In genomic region chr6:34875268-34875761, GRCm38 (mm10) we compare ENCODE assay signal across 8 mouse cellular contexts. TPM values are rescaled to one million over a fixed set of nuclear protein-coding genes. Genes with fewer than 3 reads are reported as not detected.
A peak's percentile ranks its signal among the peaks of the same experiment; 100 is the strongest.
DNase-seq lines count a peak whose midpoint lies in the region; ATAC-seq and TF ChIP-seq lines count a peak whose summit lies in the region.
"Had no signal": no experiment of that assay in that cellular context is flagged by ENCODE, and none has a peak within 500 bp of the region (broad histone marks: within the 10 kb centered on the region; RNA-seq: fewer than 3 reads in every experiment).

No protein-coding gene starts in this region.

- no peaks in the 10 kb centered on the region for H3K27me3 ChIP-seq in midbrain, embryonic 16.5 days (ENCODE audit: control insufficient read depth, insufficient read depth, low read depth, low read length)

- peaks cover 1% of the 10 kb centered on the region for H3K4me1 ChIP-seq in cortical plate, adult 2 months (ENCODE audit: control insufficient read depth, insufficient read depth, low read length)
- peaks cover 17% of the 10 kb centered on the region for H3K4me1 ChIP-seq in midbrain, embryonic 16.5 days (ENCODE audit: control insufficient read depth, insufficient read depth, low read length)

- H3K9ac ChIP-seq in midbrain, embryonic 16.5 days (ENCODE audit: low read depth, low read length) = no peak overlapping the region

- no peak overlapping the region for H3K4me2 ChIP-seq in midbrain, embryonic 16.5 days (ENCODE audit: low read length)

- WGBS in midbrain, embryonic 16.5 days = 87% methylated on average over 15 of the region's 15 CpGs

- peak; percentile 62 for ATAC-seq in neutrophil, adult 5-6 weeks (ENCODE audit: extremely low read depth, insufficient number of reproducible peaks, low FRiP score, poor library complexity, severe bottlenecking)
- no peak for ATAC-seq in midbrain, embryonic 16.5 days

- H3K27ac ChIP-seq in cortical plate, adult 2 months (ENCODE audit: insufficient read depth, low read length) = peak overlapping the region; percentile 54
- H3K27ac ChIP-seq in midbrain, embryonic 16.5 days (ENCODE audit: low read length) = no peak overlapping the region

- DNase-seq in lung, adult 18-20 months = peak; percentile 44 to 50
- no peak for DNase-seq in lung, postnatal 25 days (ENCODE audit: low spot score)
- peak; percentile 56 for DNase-seq in kidney, postnatal 10 days
- no peak for DNase-seq in adrenal gland, adult 8-10 months

- H3K4me3 ChIP-seq in cortical plate, adult 2 months (ENCODE audit: insufficient read depth, low read length) = no peak overlapping the region
- no peak overlapping the region for H3K4me3 ChIP-seq in midbrain, embryonic 16.5 days (ENCODE audit: low read depth, low read length)

- no peak for TF ChIP-seq CTCF in cortical plate, adult 2 months (IDR thresholded peaks at IDR 0.05; ENCODE audit: extremely low read depth, insufficient read depth, low read length)

- H3K36me3 ChIP-seq in midbrain, embryonic 16.5 days (ENCODE audit: control insufficient read depth, insufficient read depth, low read length) = no peaks in the 10 kb centered on the region; the same call in 1 of the 2 replicates

- no peaks in the 10 kb centered on the region for H3K9me3 ChIP-seq in midbrain, embryonic 16.5 days (replicated peaks; ENCODE audit: control insufficient read depth, low read length, poor library complexity, severe bottlenecking)

- no peak for TF ChIP-seq POLR2A in cortical plate, adult 2 months (IDR thresholded peaks at IDR 0.05; ENCODE audit: extremely low read depth, insufficient read depth, low read length)

RNA-seq across cellular contexts. Expression of gene Cyren, which starts 2.5 kb away (rescaled TPM):
- polyA plus RNA-seq in cortical plate, adult 2 months (2012; rRNA removed) = 6.4 and 6.5 TPM in 2 replicates
- 11.5 and 15.1 TPM in 2 replicates for total RNA-seq in neutrophil, adult 5-6 weeks (2017)
- 1 to 10 TPM; 6.9 to 9.0 (median 7.9) TPM for total RNA-seq in adrenal gland, adult 8-10 months (2022)
- polyA plus RNA-seq in midbrain, embryonic 16.5 days (2015; fragmentation: Nextera tagmentation; extraction: Ambion mirVana) = 9.1 and 9.3 TPM in 2 replicates

RNA-seq across cellular contexts. Expression of gene Tmem140, which starts 12.4 kb away (rescaled TPM):
- polyA plus RNA-seq in cortical plate, adult 2 months (2012; rRNA removed) = 1.8 and 2.7 TPM in 2 replicates
- 24.3 and 26.1 TPM in 2 replicates for total RNA-seq in neutrophil, adult 5-6 weeks (2017)
- 10 to 100 TPM; 14.1 to 33.3 (median 18.4) TPM for total RNA-seq in adrenal gland, adult 8-10 months (2022)
- 1.1 and 1.2 TPM in 2 replicates for polyA plus RNA-seq in midbrain, embryonic 16.5 days (2015; fragmentation: Nextera tagmentation; extraction: Ambion mirVana)

RNA-seq across cellular contexts. Expression of gene Wdr91, which starts 35.4 kb away (rescaled TPM):
- polyA plus RNA-seq in cortical plate, adult 2 months (2012; rRNA removed) = 31.2 and 31.8 TPM in 2 replicates
- 32.7 and 34.8 TPM in 2 replicates for total RNA-seq in neutrophil, adult 5-6 weeks (2017)
- 10 to 100 TPM; 11.2 to 24.0 (median 17.3) TPM for total RNA-seq in adrenal gland, adult 8-10 months (2022)
- 15.5 and 15.6 TPM in 2 replicates for polyA plus RNA-seq in midbrain, embryonic 16.5 days (2015; fragmentation: Nextera tagmentation; extraction: Ambion mirVana)

RNA-seq across cellular contexts. Expression of gene Stra8, which starts 44.6 kb away (rescaled TPM):
- not detected in 2 replicates for polyA plus RNA-seq in cortical plate, adult 2 months (2012; rRNA removed)
- total RNA-seq in neutrophil, adult 5-6 weeks (2017) = not detected in 2 replicates
- total RNA-seq in adrenal gland, adult 8-10 months (2022) = not detected
- not detected in 2 replicates for polyA plus RNA-seq in midbrain, embryonic 16.5 days (2015; fragmentation: Nextera tagmentation; extraction: Ambion mirVana)
- total RNA-seq: left cerebral cortex, postnatal 14 days had no signal

Comparison
In these comparisons a context has a peak if more than half of its experiments do, and no peak if none do; other contexts are left out.
1. DNase-seq: peak in lung, adult 18-20 months (2 of 2) and kidney, postnatal 10 days (single experiment); none in lung, postnatal 25 days (single experiment) and adrenal gland, adult 8-10 months (single experiment).